Mouse (Mus musculus) bone marrow macrophage, adult 2 months (primary cell): ENCODE results near the gene Arhgef33. TPM values are rescaled to one million over a fixed set of nuclear protein-coding genes. Genes with fewer than 3 reads are reported as not detected.
"Not testable (repeated sequence)": the region's sequence is repeated elsewhere in the genome, so short reads cannot be mapped to it uniquely, and the experiment has no call there.

ENCODE experiments used
- H3K27ac ChIP-seq: 2 replicates; pipeline ENCODE4 v1.5.1; 2012; ENCODE audit warnings: low read depth, low read length; ENCODE audit not compliant: insufficient read depth
- H3K4me1 ChIP-seq: 2 replicates; pipeline ENCODE4 v1.6.1; 2012; ENCODE audit warnings: low read length; ENCODE audit not compliant: control insufficient read depth, insufficient read depth
- H3K4me3 ChIP-seq: 2 replicates; pipeline ENCODE4 v1.5.1; 2012; ENCODE audit warnings: mild to moderate bottlenecking, low read length, moderate library complexity; ENCODE audit not compliant: insufficient read depth
- CTCF ChIP-seq: IDR thresholded peaks from 2 replicates; pipeline ENCODE4 v1.5.1; 2012; ENCODE audit warnings: low read depth, mild to moderate bottlenecking, low read length, moderate library complexity
- POLR2A ChIP-seq: IDR thresholded peaks from 2 replicates; pipeline ENCODE4 v1.6.1; 2012; ENCODE audit warnings: mild to moderate bottlenecking, low read depth, low read length, borderline replicate concordance
- polyA plus RNA-seq: library from polyadenylated mRNA; stranded (reverse); fragments of >200 nt; gene quantifications from 2 replicates; pipeline ENCODE4 v1.2.4, GENCODE M21; 2012; ENCODE audit not compliant: missing spikeins, insufficient read depth, insufficient read length

Gene Arhgef33
- not detected in 2 replicates for polyA plus RNA-seq

GRCm38 (mm10) chr17:80307251-80307650, at the start of gene Arhgef33:
Arhgef33 (plus strand) TSS chr17:80307407.
- Histone ChIP-seq H3K4me3 (no peak within 1 kb of the TSS), H3K4me1 (no peaks in the 10 kb centered on the region), H3K27ac (no peak within 1 kb of the TSS)
- TF ChIP-seq CTCF (no peak), POLR2A (no peak)

- H3K27ac ChIP-seq: no peak overlapping the region
- no peak overlapping the region for H3K4me3 ChIP-seq
- TF ChIP-seq POLR2A (no peak), CTCF (no peak)
- no peaks in the 10 kb centered on the region for H3K4me1 ChIP-seq
Measured at GRCm38 (mm10) chr17:80267065-80267464, 40.1 kb upstream of the Arhgef33 start.

DNA sequence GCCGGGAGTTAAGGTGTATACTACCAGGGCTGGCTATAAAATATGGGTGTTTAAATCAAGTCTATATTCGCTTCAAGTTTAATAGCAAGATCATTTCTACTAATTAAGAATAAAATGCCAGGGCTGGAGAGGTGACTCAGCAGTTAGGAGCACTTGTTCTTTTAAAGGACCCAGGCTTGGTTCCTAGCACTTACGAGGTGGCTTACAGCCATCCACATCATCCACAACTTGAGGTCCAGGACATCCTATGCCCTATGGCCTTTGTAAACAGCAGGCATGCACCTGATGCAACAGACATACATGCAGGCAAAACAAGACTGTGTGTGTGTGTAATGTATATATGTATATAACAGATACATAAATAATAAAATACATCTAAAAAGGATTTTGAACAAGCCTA, 39.1 kb upstream of the Arhgef33 start:
- Histone ChIP-seq H3K4me1 (no peaks in the 10 kb centered on the region), H3K27ac (no peak overlapping the region), H3K4me3 (no peak overlapping the region)
- TF ChIP-seq CTCF (no peak), POLR2A (no peak)

DNA sequence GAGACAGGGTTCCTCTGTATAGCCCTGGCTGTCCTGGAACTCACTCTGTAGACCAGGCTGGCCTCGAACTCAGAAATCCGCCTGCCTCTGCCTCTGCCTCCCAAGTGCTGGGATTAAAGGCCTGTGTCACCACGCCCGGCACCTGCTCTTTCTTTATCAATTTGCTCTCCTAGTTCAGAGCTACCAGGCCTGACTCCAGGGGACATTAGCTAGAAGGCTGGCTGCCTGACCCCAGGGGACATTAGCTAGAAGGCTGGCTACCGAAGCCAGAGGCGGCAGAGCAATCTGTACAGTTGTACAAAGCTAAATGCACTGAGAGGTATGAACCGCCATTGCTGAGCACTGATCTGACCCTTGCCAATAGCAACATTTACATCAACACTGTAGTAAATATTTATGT, 36.6 kb upstream of the Arhgef33 start:
- not testable (repeated sequence) for H3K4me3 ChIP-seq, H3K27ac ChIP-seq, H3K4me1 ChIP-seq

DNA sequence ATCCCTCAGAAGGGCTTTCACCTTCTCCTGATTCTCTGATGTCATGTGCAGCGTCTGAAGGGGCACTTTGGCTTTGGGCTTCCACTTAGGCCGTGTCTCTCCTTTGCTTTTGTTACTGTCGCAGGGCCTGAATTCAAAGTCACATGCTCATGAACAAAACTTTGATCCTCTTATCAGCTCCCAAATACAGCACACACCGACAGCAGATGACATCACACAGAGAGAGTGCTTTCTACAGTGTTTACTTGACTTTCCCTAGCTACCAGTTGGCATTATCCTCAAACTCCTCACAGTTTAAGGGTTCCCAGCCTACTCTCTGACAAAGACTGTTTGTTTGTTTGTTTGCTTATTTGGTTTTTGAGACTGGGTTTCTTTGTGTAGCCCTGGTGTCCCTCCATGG, 29.0 kb upstream of the Arhgef33 start:
- H3K4me3 ChIP-seq: no peak overlapping the region
- no peaks in the 10 kb centered on the region for H3K4me1 ChIP-seq
- no peak overlapping the region for H3K27ac ChIP-seq
- no peak for TF ChIP-seq POLR2A
- TF ChIP-seq CTCF: no peak

- H3K4me3 ChIP-seq: no peak overlapping the region
- no peak for TF ChIP-seq CTCF
- TF ChIP-seq POLR2A: no peak
- 0 out of 2 replicates have a peak, but pooled peaks cover under 1% of the 10 kb centered on the region for H3K4me1 ChIP-seq
Measured at GRCm38 (mm10) chr17:80279340-80280070, 27.7 kb upstream of the Arhgef33 start.

DNA sequence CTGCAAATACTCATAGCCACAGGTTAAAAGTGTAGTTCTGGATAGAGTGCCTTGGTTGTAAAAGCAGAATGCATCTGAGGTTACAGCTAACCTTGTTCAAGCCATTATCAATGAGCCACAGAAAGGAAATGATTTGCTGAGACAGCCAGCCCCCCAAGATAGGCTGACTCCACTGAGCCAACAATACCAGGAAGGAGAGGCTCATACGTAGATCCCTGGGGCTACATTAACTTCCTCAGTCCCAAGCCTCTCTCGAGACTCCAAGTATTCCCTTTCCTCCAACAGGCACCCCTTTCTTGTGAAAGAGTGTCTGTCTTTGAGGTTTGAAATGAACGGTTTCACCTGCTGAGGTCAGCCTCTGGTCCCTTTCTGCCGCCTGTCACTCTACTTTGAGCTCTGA, 22.8 kb upstream of the Arhgef33 start:
- no peak overlapping the region for H3K27ac ChIP-seq
- peaks cover 14% of the 10 kb centered on the region for H3K4me1 ChIP-seq
- H3K4me3 ChIP-seq: no peak overlapping the region
- no peak for TF ChIP-seq CTCF

More at GRCm38 (mm10) chr17:80279340-80280070, 27.7 kb upstream of the Arhgef33 start:
- no peak overlapping the region for H3K27ac ChIP-seq

GRCm38 (mm10) chr17:80288012-80288411, 19.2 kb upstream of the Arhgef33 start:
- TF ChIP-seq CTCF (no peak), POLR2A (no peak)
- Histone ChIP-seq H3K27ac (0 out of 2 replicates have a peak overlapping the region, but pooled peaks have one; percentile 35), H3K4me1 (peaks cover 14% of the 10 kb centered on the region), H3K4me3 (no peak overlapping the region)

GRCm38 (mm10) chr17:80289280-80290073, 17.7 kb upstream of the Arhgef33 start:
- TF ChIP-seq POLR2A (no peak), CTCF (no peak)
- Histone ChIP-seq H3K27ac (no peak overlapping the region), H3K4me1 (peaks cover 14% of the 10 kb centered on the region), H3K4me3 (peak overlapping the region; percentile 98)

DNA sequence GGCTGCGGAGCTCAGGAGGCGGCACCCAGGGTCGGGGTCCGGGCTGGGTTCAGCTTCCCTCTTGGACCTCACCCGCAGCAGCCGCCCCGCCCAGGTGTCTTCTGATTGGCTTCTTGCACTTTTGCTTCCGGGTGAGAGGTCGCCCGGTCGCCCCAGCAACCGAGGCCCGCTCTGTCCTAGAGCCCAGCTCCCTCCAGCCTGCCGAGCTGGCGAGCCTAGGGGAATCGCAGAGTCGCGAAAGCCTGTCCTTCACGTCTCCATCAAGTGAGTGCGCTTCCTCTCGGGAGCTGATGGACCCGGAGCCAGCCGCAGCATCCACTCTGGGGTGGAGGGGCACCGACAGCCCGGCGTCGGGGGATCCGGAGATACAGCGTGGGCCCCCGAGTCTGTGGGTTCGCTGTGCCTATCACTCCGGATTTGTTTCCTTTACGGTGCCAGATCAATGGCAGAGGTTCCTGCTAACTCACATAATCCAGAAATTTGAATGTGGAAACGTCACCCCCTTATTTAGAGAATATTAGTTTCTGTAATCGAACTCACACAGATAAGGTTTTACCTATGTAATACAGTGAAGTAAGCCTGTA, 17.0 kb upstream of the Arhgef33 start, which contains the start of the genes Morn2 and Dhx57:
TSS of gene Morn2 (plus strand) at position 130 of the 584 bp plus-strand sequence.
TSS of gene Dhx57 (minus strand) at position 403 of the 584 bp plus-strand sequence.
- Histone ChIP-seq H3K4me3 (peak within 1 kb of the TSS; percentile 98), H3K4me1 (peaks cover 12% of the 10 kb centered on the region), H3K27ac (no peak within 1 kb of the TSS)
- TF ChIP-seq CTCF (no peak), POLR2A (no peak)
